Mouse (Mus musculus) limb, embryonic 11.5 days (tissue): ENCODE measurements around the gene Tifa. TPM values are rescaled to one million over a fixed set of nuclear protein-coding genes. Genes with fewer than 3 reads are reported as not detected.

Experiments
- ATAC-seq: fragments of 200-750 bp; cut with Nextera tagmentation; 2 replicates; pipeline ENCODE4 v1.8.0; 2017; ENCODE audit warnings: low read depth; ENCODE audit not compliant: insufficient number of reproducible peaks, low FRiP score, low TSS enrichment
- DNase-seq: peaks from one replicate; pipeline ENCODE4 v3.0.0-alpha.2; 2015; ENCODE audit warnings: low spot score
- H3K27ac ChIP-seq: fragments of 300-500 bp; sonication (generic); replicated peaks from 2 replicates; pipeline ENCODE4 v1.5.1; 2014; ENCODE audit warnings: low read depth, mild to moderate bottlenecking, low read length
- H3K27me3 ChIP-seq: fragments of 300-500 bp; sonication (generic); 2 replicates; pipeline ENCODE4 v1.6.1; 2014; ENCODE audit warnings: mild to moderate bottlenecking, low read length, mixed read lengths; ENCODE audit not compliant: control insufficient read depth, insufficient read depth
- H3K36me3 ChIP-seq: fragments of 300-500 bp; sonication (generic); 2 replicates; pipeline ENCODE4 v1.6.1; 2014; ENCODE audit warnings: mild to moderate bottlenecking, low read length, moderate library complexity, mixed read lengths; ENCODE audit not compliant: control insufficient read depth, insufficient read depth
- H3K4me1 ChIP-seq: fragments of 300-500 bp; sonication (generic); 2 replicates; pipeline ENCODE4 v1.6.1; 2014; ENCODE audit warnings: low read length, mixed read lengths; ENCODE audit not compliant: control insufficient read depth, insufficient read depth
- H3K4me2 ChIP-seq: fragments of 300-500 bp; sonication (generic); 2 replicates; pipeline ENCODE4 v1.6.1; 2014; ENCODE audit warnings: low read depth, mild to moderate bottlenecking, moderate library complexity; ENCODE audit not compliant: severe bottlenecking
- H3K4me3 ChIP-seq: fragments of 300-500 bp; sonication (generic); 2 replicates; pipeline ENCODE4 v1.5.1; 2014; ENCODE audit warnings: low read depth, low read length
- H3K9ac ChIP-seq: fragments of 300-500 bp; sonication (generic); 2 replicates; pipeline ENCODE4 v1.6.1; 2014; ENCODE audit warnings: mild to moderate bottlenecking, low read length
- H3K9me3 ChIP-seq: fragments of 300-500 bp; sonication (generic); 2 replicates; pipeline ENCODE4 v1.6.1; 2016; ENCODE audit warnings: low read length; ENCODE audit not compliant: control insufficient read depth
- WGBS: fragments of 180-500 bp; shearing (Covaris S2); extraction: QIAGEN DNeasy Blood & Tissue Kit; methylation state at CpG from one replicate; pipeline ENCODE4 v1.1.7; 2014; 5-methylcytosine and 5-hydroxymethylcytosine counted together
- polyA plus RNA-seq: library from polyadenylated mRNA; unstranded; fragments of >200 nt; fragmentation: Nextera tagmentation; extraction: Ambion mirVana; gene quantifications from 2 replicates; pipeline ENCODE4 v1.2.1, GENCODE M21; 2014

Tifa gene
- polyA plus RNA-seq, 1 experiment from 2014 or later, result 2.0 TPM

DNA sequence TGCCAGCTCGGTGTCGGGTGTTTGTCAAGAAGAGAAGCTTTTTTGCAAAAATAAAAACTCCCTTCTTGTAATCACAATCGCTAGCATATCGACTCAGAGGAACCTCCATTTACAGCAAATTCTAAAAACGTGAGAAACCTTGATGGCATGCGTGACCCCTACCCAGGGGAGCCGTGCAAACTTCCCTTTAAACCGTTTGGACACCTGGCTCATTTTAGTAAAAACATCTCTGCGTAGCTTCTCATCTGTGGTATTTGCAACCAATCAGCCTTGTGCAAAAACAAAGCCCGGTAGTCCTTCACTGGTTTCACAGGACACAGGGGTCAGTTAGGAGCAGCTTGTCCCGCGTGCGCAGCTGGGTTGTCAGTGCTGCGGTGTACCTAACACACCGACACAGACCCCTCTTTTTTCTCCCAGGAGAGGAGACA is 1.5 kb downstream of the Tifa start:
- Histone ChIP-seq H3K27me3 (peaks cover 18% of the 10 kb centered on the region), H3K27ac (no peak overlapping the region), H3K9ac (no peak overlapping the region), H3K4me1 (peaks cover 8% of the 10 kb centered on the region; the same call in 1 of the 2 replicates), H3K36me3 (no peaks in the 10 kb centered on the region), H3K9me3 (no peaks in the 10 kb centered on the region), H3K4me3 (peak overlapping the region; percentile 57), H3K4me2 (peak overlapping the region; percentile 90)
- ATAC-seq (no peak), DNase-seq (peak; percentile 52)
- under 1% methylated on average over 15 of the region's 15 CpGs for WGBS

DNA sequence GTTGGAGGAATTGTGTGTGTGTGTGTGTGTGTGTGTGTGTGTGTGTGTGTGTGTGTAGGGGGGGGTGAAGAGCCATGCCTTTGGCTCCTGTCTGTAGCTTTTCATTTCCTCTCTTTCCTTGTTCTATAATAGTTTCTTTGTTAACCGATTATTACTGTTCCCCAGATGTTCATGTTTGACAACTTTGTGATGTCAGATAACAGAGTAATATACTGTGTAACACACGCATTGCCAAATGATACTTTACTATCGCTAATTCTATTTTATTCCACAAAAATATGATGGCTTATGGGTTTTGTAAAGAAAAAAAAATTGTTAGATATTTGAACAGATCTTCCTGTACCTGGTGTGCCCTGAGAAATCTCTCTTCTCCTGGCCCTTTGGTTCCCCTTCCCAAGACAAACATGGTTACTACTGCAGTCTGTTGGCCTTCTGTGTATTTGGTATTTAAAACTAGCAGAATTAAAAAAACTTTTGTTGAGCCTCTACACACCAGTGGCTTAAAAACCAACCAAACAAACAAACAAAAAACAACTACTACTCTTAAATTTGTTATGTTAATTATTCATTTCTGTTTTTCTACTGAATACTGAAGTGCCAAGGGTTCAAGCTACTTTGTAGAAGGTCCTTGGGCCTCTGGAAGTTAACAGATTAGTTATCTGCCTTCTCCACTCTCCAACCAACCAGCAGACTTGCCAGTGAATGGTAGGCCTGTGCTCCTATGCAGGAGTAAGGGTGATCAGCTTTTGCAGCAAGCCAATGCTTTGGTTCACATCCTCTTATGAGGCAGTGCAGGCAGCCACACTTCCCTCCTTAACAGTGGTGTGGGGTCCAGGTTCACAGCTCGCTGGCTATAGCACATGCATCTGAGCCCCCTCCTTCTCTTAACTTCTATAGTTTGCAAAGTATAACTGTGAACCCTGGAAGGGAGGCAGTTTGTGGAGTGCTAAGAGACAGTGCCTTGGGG is 2.3 kb downstream of the Tifa start:
- DNase-seq (no peak), ATAC-seq (no peak)
- Histone ChIP-seq H3K27me3 (peaks cover 18% of the 10 kb centered on the region), H3K9me3 (no peaks in the 10 kb centered on the region), H3K36me3 (no peaks in the 10 kb centered on the region), H3K4me2 (no peak overlapping the region), H3K9ac (no peak overlapping the region), H3K27ac (no peak overlapping the region), H3K4me3 (no peak overlapping the region; the same call in 1 of the 2 replicates), H3K4me1 (peaks cover 8% of the 10 kb centered on the region; the same call in 1 of the 2 replicates)
- WGBS, result 52% methylated on average over 4 of the region's 4 CpGs

DNA sequence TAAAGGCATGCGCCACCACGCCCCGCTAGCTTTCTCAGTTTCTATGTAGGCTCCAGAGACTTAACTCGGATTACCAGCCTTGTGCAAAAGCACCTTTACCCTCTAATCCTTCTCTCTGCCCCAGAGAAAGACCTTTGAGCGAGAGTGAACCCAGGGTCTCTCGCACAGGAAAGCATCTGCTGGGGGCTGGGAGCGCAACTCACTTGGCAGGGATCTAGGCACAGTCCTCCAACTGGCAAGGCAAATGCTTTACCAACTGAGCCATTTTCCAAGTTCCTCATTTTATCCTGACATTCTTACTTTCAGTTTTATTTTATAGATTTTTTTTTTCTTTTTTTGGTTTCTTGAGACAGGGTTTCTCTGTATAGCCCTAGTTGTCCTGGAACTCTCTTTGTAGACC is 3.4 kb downstream of the Tifa start:
- no peak overlapping the region for H3K9ac ChIP-seq
- no peak for ATAC-seq
- H3K4me2 ChIP-seq, result no peak overlapping the region
- no peaks in the 10 kb centered on the region for H3K9me3 ChIP-seq
- no peaks in the 10 kb centered on the region for H3K36me3 ChIP-seq
- H3K4me3 ChIP-seq, result no peak overlapping the region
- DNase-seq, result no peak
- H3K27me3 ChIP-seq, result peaks cover 15% of the 10 kb centered on the region
- 84% methylated on average over 7 of the region's 7 CpGs for WGBS
- no peak overlapping the region for H3K27ac ChIP-seq
- H3K4me1 ChIP-seq, result peaks cover 8% of the 10 kb centered on the region; the same call in 1 of the 2 replicates

DNA sequence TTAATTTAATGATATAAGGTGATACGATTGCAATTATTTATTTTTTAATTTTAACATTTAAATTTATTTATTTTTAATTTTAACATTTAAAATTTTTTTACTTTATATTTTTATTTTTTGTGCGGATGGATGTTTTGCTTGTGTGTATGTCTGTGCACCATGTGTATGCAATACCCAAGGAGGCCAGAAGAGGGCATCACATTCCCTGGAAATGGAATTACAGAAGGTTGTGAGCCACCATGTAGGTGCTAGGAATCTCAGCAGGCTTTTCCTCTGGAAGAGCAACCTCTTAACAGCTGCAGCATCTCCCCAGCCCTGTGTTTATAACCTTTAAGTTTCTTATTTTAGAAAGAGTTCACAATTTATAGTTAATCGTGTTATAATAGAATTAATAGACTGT is 6.2 kb downstream of the Tifa start:
- Histone ChIP-seq H3K27ac (no peak overlapping the region), H3K36me3 (no peaks in the 10 kb centered on the region), H3K9ac (no peak overlapping the region), H3K9me3 (no peaks in the 10 kb centered on the region), H3K4me1 (0 out of 2 replicates have a peak, but pooled peaks cover 3% of the 10 kb centered on the region), H3K27me3 (no peaks in the 10 kb centered on the region), H3K4me3 (no peak overlapping the region), H3K4me2 (no peak overlapping the region)
- DNase-seq, result no peak
- WGBS, result 94% methylated on average over 3 of the region's 3 CpGs
- no peak for ATAC-seq

GRCm38 (mm10) chr3:127796271-127796670 is 6.7 kb downstream of the Tifa start:
- WGBS, result 98% methylated on average over 7 of the region's 7 CpGs
- DNase-seq, result no peak
- no peak overlapping the region for H3K9ac ChIP-seq
- no peaks in the 10 kb centered on the region for H3K9me3 ChIP-seq
- no peaks in the 10 kb centered on the region for H3K4me1 ChIP-seq
- no peak for ATAC-seq
- H3K4me3 ChIP-seq, result no peak overlapping the region
- H3K36me3 ChIP-seq, result no peaks in the 10 kb centered on the region
- H3K27me3 ChIP-seq, result no peaks in the 10 kb centered on the region
- H3K4me2 ChIP-seq, result no peak overlapping the region
- no peak overlapping the region for H3K27ac ChIP-seq

- no peak overlapping the region for H3K9ac ChIP-seq
- no peaks in the 10 kb centered on the region for H3K36me3 ChIP-seq
- no peaks in the 10 kb centered on the region for H3K27me3 ChIP-seq
- 90% methylated on average over 8 of the region's 8 CpGs for WGBS
- DNase-seq (no peak), ATAC-seq (no peak)
- no peaks in the 10 kb centered on the region for H3K4me1 ChIP-seq
- H3K4me2 ChIP-seq, result no peak overlapping the region
- no peaks in the 10 kb centered on the region for H3K9me3 ChIP-seq
- H3K27ac ChIP-seq, result no peak overlapping the region
- H3K4me3 ChIP-seq, result no peak overlapping the region
Measured at GRCm38 (mm10) chr3:127801162-127801561, 11.6 kb downstream of the Tifa start.

GRCm38 (mm10) chr3:127802814-127803213 is 13.2 kb downstream of the Tifa start:
- H3K4me3 ChIP-seq, result no peak overlapping the region
- H3K9ac ChIP-seq, result no peak overlapping the region
- no peaks in the 10 kb centered on the region for H3K9me3 ChIP-seq
- no peaks in the 10 kb centered on the region for H3K27me3 ChIP-seq
- H3K4me1 ChIP-seq, result no peaks in the 10 kb centered on the region
- 57% methylated on average over 8 of the region's 8 CpGs for WGBS
- no peaks in the 10 kb centered on the region for H3K36me3 ChIP-seq
- H3K27ac ChIP-seq, result no peak overlapping the region
- DNase-seq, result no peak
- no peak overlapping the region for H3K4me2 ChIP-seq
- ATAC-seq, result no peak

- ATAC-seq (no peak), DNase-seq (no peak)
- H3K4me1 ChIP-seq, result no peaks in the 10 kb centered on the region
- H3K36me3 ChIP-seq, result no peaks in the 10 kb centered on the region
- no peaks in the 10 kb centered on the region for H3K27me3 ChIP-seq
- H3K4me2 ChIP-seq, result no peak overlapping the region
- H3K27ac ChIP-seq, result no peak overlapping the region
- no peaks in the 10 kb centered on the region for H3K9me3 ChIP-seq
- H3K4me3 ChIP-seq, result no peak overlapping the region
- 86% methylated on average over 4 of the region's 4 CpGs for WGBS
- no peak overlapping the region for H3K9ac ChIP-seq
Measured at GRCm38 (mm10) chr3:127804439-127804838, 14.8 kb downstream of the Tifa start.
